Mouse (Mus musculus): ENCODE measurements around the gene B430306N03Rik. TPM values are rescaled to one million over a fixed set of nuclear protein-coding genes. Genes with fewer than 3 reads are reported as not detected.

Gene B430306N03Rik
- polyA plus RNA-seq, 1 experiment from 2014 or later: 0.49 TPM

DNA sequence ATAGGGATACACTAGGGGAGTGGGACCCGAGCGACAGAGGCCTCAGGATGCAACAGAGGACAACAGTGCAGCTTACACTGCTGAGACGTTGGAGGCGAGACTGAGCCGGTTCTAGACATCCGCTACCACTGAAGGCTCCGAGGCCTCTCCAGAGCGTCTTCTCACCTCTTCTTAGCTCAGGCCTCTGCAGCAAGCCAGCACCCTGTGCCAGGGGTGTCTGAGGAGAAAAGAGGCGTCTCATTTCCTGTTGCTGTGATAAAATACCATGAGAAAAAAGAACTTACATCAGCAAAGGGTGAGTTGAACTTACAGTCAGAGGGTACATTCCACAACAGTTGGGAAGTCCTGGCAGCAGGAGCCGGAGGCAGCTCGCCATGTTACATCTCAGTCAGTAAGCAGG is 9.7 kb downstream of the B430306N03Rik start:
- Histone ChIP-seq H3K4me1 (ENCODE audit: control insufficient read depth, insufficient read depth, low read length) (no peaks in the 10 kb centered on the region), H3K27me3 (ENCODE audit: control insufficient read depth, insufficient read depth, low read length) (no peaks in the 10 kb centered on the region), H3K27ac (ENCODE audit: low read depth, low read length) (no peak overlapping the region), H3K4me3 (ENCODE audit: low read length) (no peak overlapping the region), H3K36me3 (ENCODE audit: control insufficient read depth, insufficient read depth, low read length) (no peaks in the 10 kb centered on the region), H3K4me2 (replicated peaks; ENCODE audit: low read depth, low read length) (no peak overlapping the region), H3K9me3 (ENCODE audit: control insufficient read depth, low read length) (no peaks in the 10 kb centered on the region), H3K9ac (ENCODE audit: low read depth, low read length) (no peak overlapping the region)
- WGBS: 81% methylated on average over 11 of the region's 11 CpGs
- no peak for ATAC-seq (ENCODE audit: low FRiP score, low TSS enrichment)

DNA sequence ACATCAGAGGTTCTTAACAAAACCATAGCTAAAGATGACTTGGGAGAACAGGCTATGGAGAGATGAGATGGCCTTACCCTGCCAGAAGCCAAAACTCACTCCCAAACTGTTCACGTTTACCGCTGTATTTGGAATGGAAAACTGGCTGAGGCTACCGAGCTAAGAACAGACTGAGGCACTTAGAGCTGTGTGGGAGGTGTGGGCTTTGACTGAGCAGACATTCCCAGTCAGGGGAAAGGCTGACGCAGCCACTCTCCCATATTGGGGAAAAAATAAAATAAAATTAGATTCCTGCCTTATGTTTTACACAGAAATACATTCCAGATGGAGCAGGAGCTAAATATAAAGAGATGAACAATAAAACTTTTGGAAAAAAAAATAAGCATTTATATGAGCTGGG is 10.7 kb downstream of the B430306N03Rik start:
- no peak overlapping the region for H3K4me2 ChIP-seq (replicated peaks; ENCODE audit: low read depth, low read length)
- H3K27me3 ChIP-seq (ENCODE audit: control insufficient read depth, insufficient read depth, low read length): no peaks in the 10 kb centered on the region
- no peaks in the 10 kb centered on the region for H3K4me1 ChIP-seq (ENCODE audit: control insufficient read depth, insufficient read depth, low read length)
- 68% methylated on average over 4 of the region's 4 CpGs for WGBS
- H3K27ac ChIP-seq (ENCODE audit: low read depth, low read length): no peak overlapping the region
- H3K4me3 ChIP-seq (ENCODE audit: low read length): no peak overlapping the region
- no peak overlapping the region for H3K9ac ChIP-seq (ENCODE audit: low read depth, low read length)
- ATAC-seq (ENCODE audit: low FRiP score, low TSS enrichment): no peak
- H3K9me3 ChIP-seq (ENCODE audit: control insufficient read depth, low read length): no peaks in the 10 kb centered on the region
- H3K36me3 ChIP-seq (ENCODE audit: control insufficient read depth, insufficient read depth, low read length): no peaks in the 10 kb centered on the region

DNA sequence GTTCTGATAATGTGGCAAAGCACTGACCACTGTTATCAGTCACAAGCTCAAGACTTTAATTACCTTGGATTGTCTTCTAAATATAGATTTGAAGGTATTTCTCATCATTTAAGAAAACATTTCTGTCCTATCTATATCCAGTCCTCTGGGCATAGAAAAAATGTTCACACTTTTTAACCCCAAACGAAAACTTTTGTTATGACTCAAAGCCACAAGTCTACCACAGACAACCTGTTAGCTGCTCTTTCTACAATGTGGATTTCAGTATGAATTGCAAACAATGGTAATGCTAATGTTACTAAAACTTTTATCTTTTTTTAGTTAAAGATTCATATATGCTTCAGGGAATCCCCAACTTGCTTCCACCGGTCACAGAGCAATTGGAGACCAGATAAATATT is 16.6 kb downstream of the B430306N03Rik start:
- 87% methylated on average over 2 of the region's 2 CpGs for WGBS
- Histone ChIP-seq H3K9ac (ENCODE audit: low read depth, low read length) (no peak overlapping the region), H3K4me2 (replicated peaks; ENCODE audit: low read depth, low read length) (no peak overlapping the region), H3K4me1 (ENCODE audit: control insufficient read depth, insufficient read depth, low read length) (no peaks in the 10 kb centered on the region), H3K4me3 (ENCODE audit: low read length) (no peak overlapping the region), H3K9me3 (ENCODE audit: control insufficient read depth, low read length) (no peaks in the 10 kb centered on the region), H3K27me3 (ENCODE audit: control insufficient read depth, insufficient read depth, low read length) (no peaks in the 10 kb centered on the region), H3K27ac (ENCODE audit: low read depth, low read length) (no peak overlapping the region), H3K36me3 (ENCODE audit: control insufficient read depth, insufficient read depth, low read length) (no peaks in the 10 kb centered on the region)
- ATAC-seq (ENCODE audit: low FRiP score, low TSS enrichment): no peak

DNA sequence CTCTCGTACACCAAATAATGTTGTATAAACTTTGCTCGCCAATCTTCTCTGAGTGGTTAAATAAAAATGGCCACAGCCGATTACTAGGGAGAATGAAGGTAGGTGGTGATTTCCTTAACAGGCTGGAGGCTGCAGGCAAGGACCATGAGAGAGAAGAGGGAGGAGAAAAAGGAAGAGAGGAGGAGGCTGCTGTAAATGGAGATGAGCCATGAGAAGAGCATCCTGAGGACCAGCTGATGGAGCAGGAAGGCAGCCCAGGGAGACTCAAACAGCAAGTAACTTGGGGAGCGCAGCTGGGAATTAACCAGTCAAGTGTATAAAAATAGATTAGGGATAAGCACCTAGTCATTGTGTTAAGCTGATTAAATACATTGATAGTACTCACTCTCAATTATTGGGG is 18.2 kb downstream of the B430306N03Rik start:
- Histone ChIP-seq H3K9ac (ENCODE audit: low read depth, low read length) (no peak overlapping the region), H3K36me3 (ENCODE audit: control insufficient read depth, insufficient read depth, low read length) (no peaks in the 10 kb centered on the region), H3K4me2 (replicated peaks; ENCODE audit: low read depth, low read length) (no peak overlapping the region), H3K4me1 (ENCODE audit: control insufficient read depth, insufficient read depth, low read length) (no peaks in the 10 kb centered on the region), H3K27me3 (ENCODE audit: control insufficient read depth, insufficient read depth, low read length) (no peaks in the 10 kb centered on the region), H3K4me3 (ENCODE audit: low read length) (no peak overlapping the region), H3K27ac (ENCODE audit: low read depth, low read length) (no peak overlapping the region), H3K9me3 (ENCODE audit: control insufficient read depth, low read length) (no peaks in the 10 kb centered on the region)
- no peak for ATAC-seq (ENCODE audit: low FRiP score, low TSS enrichment)
- 95% methylated on average over 4 of the region's 4 CpGs for WGBS

DNA sequence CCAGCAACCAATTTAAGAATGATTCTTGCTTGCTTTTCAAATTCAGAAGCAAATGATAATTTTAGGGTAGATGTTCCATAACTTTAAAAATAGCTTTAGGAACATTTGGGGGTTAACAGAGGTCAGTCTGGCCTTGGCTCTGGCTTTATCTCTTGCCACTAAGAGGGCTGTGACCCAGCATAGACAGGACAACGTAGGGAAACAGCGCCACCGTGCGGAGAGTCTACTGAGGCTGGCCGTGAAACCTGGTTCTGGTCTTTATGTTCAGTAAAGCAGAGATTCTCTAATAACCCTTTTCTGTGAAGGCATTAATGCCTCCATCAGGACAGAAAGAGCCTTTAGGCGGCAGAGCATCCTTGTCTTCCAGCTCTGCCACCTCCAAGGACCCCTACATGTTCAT is 20.9 kb downstream of the B430306N03Rik start:
- 2% methylated on average over 6 of the region's 6 CpGs for WGBS
- Histone ChIP-seq H3K27ac (ENCODE audit: low read depth, low read length) (no peak overlapping the region), H3K4me3 (ENCODE audit: low read length) (no peak overlapping the region), H3K4me2 (replicated peaks; ENCODE audit: low read depth, low read length) (no peak overlapping the region), H3K4me1 (ENCODE audit: control insufficient read depth, insufficient read depth, low read length) (no peaks in the 10 kb centered on the region), H3K36me3 (ENCODE audit: control insufficient read depth, insufficient read depth, low read length) (no peaks in the 10 kb centered on the region), H3K9me3 (ENCODE audit: control insufficient read depth, low read length) (no peaks in the 10 kb centered on the region), H3K27me3 (ENCODE audit: control insufficient read depth, insufficient read depth, low read length) (no peaks in the 10 kb centered on the region), H3K9ac (ENCODE audit: low read depth, low read length) (no peak overlapping the region)
- peak; percentile 62; the same call in 1 of the 2 replicates for ATAC-seq (ENCODE audit: low FRiP score, low TSS enrichment)

DNA sequence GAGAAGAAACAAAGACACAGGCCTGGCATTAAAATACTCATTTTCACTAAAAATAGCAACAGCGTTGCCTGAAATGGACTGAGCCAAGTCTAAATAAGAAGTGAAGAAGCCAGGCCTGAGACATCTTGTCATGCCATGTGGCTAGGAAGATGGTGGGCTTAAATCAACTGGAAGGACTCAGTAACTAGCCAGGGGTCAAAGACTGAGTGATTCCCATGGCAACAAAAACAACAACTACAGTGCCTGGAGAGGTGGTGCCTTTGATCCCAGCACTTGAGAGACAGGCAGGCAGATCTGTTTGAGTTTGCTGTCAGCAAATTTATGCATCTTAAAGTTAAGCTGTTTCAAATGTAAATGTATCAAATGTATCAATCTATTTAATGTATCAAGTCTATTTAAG is 24.3 kb downstream of the B430306N03Rik start:
- ATAC-seq (ENCODE audit: low FRiP score, low TSS enrichment): no peak
- Histone ChIP-seq H3K9ac (ENCODE audit: low read depth, low read length) (no peak overlapping the region), H3K27ac (ENCODE audit: low read depth, low read length) (no peak overlapping the region), H3K4me2 (replicated peaks; ENCODE audit: low read depth, low read length) (no peak overlapping the region), H3K4me1 (ENCODE audit: control insufficient read depth, insufficient read depth, low read length) (no peaks in the 10 kb centered on the region), H3K4me3 (ENCODE audit: low read length) (no peak overlapping the region), H3K27me3 (ENCODE audit: control insufficient read depth, insufficient read depth, low read length) (no peaks in the 10 kb centered on the region), H3K36me3 (ENCODE audit: control insufficient read depth, insufficient read depth, low read length) (no peaks in the 10 kb centered on the region), H3K9me3 (ENCODE audit: control insufficient read depth, low read length) (no peaks in the 10 kb centered on the region)
- WGBS: 97% methylated on average over 1 of the region's 1 CpGs

DNA sequence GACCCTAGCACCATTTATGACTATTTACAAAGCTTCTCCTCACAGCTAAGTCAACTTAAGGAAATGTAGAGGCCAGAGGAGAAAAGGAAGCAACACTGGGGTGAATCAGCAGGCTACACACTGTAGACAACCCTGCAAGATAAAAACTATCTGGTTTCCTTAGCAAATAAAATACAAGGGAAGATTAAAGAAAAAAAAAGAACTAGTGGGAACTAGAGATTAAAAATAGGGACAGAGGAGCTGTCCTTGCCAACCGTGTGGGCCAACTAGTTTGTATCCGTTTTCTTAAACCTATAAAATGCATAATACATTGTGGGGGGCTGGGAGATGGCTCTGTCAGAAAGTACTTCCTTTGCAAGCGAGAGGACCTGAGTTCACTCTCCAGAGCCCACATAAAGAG is 26.0 kb downstream of the B430306N03Rik start:
- H3K9me3 ChIP-seq (ENCODE audit: control insufficient read depth, low read length): no peaks in the 10 kb centered on the region
- H3K4me1 ChIP-seq (ENCODE audit: control insufficient read depth, insufficient read depth, low read length): no peaks in the 10 kb centered on the region
- no peak overlapping the region for H3K4me2 ChIP-seq (replicated peaks; ENCODE audit: low read depth, low read length)
- 68% methylated on average over 3 of the region's 3 CpGs for WGBS
- no peaks in the 10 kb centered on the region for H3K27me3 ChIP-seq (ENCODE audit: control insufficient read depth, insufficient read depth, low read length)
- H3K36me3 ChIP-seq (ENCODE audit: control insufficient read depth, insufficient read depth, low read length): no peaks in the 10 kb centered on the region
- H3K27ac ChIP-seq (ENCODE audit: low read depth, low read length): no peak overlapping the region
- no peak overlapping the region for H3K4me3 ChIP-seq (ENCODE audit: low read length)
- no peak for ATAC-seq (ENCODE audit: low FRiP score, low TSS enrichment)
- no peak overlapping the region for H3K9ac ChIP-seq (ENCODE audit: low read depth, low read length)

DNA sequence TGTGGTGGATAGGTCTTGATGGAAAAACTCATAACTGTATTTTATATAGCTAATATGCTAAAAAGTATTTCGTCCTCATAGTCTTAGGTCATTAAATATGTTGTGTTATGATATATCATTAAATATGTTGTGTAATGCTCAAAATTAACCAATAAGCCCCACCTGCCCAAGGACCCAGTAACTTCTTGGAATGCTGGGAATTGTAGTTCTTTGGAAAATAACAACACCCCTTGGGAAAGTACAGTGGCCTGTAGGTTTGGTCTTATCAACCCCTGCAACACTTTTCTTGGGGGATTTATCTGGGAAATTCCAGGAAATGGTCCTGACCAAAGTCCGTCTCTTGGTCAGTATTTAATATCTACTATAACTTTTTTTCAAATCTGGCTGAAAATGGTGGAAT is 27.1 kb downstream of the B430306N03Rik start:
- Histone ChIP-seq H3K4me2 (replicated peaks; ENCODE audit: low read depth, low read length) (no peak overlapping the region), H3K36me3 (ENCODE audit: control insufficient read depth, insufficient read depth, low read length) (no peaks in the 10 kb centered on the region), H3K4me1 (ENCODE audit: control insufficient read depth, insufficient read depth, low read length) (no peaks in the 10 kb centered on the region), H3K9me3 (ENCODE audit: control insufficient read depth, low read length) (no peaks in the 10 kb centered on the region), H3K27me3 (ENCODE audit: control insufficient read depth, insufficient read depth, low read length) (no peaks in the 10 kb centered on the region), H3K27ac (ENCODE audit: low read depth, low read length) (no peak overlapping the region), H3K9ac (ENCODE audit: low read depth, low read length) (no peak overlapping the region), H3K4me3 (ENCODE audit: low read length) (no peak overlapping the region)
- no peak for ATAC-seq (ENCODE audit: low FRiP score, low TSS enrichment)
- WGBS: 91% methylated on average over 2 of the region's 2 CpGs

DNA sequence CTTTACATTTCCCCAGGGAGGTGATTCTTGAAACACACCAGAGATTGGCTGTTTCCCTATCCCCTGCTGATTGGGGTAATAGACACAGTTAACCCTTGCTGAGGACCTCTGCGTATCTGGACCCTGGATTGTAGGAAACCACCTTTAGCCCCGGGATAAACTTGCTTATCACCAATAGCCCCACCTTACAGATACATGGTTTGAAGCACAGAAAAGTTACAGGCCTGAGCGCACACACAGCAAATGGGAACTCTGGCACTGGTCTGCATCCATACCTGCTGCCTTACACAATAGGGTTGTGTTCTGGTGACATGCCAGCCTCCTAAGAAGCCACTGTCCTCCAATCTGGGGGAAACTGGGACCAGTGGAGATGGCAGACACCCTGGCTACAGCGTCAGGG is 29.9 kb downstream of the B430306N03Rik start:
- Histone ChIP-seq H3K4me2 (replicated peaks; ENCODE audit: low read depth, low read length) (no peak overlapping the region), H3K9me3 (ENCODE audit: control insufficient read depth, low read length) (no peaks in the 10 kb centered on the region), H3K4me3 (ENCODE audit: low read length) (no peak overlapping the region), H3K9ac (ENCODE audit: low read depth, low read length) (no peak overlapping the region), H3K36me3 (ENCODE audit: control insufficient read depth, insufficient read depth, low read length) (no peaks in the 10 kb centered on the region), H3K4me1 (ENCODE audit: control insufficient read depth, insufficient read depth, low read length) (no peaks in the 10 kb centered on the region), H3K27ac (ENCODE audit: low read depth, low read length) (no peak overlapping the region), H3K27me3 (ENCODE audit: control insufficient read depth, insufficient read depth, low read length) (no peaks in the 10 kb centered on the region)
- WGBS: 79% methylated on average over 4 of the region's 4 CpGs
- no peak for ATAC-seq (ENCODE audit: low FRiP score, low TSS enrichment)

DNA sequence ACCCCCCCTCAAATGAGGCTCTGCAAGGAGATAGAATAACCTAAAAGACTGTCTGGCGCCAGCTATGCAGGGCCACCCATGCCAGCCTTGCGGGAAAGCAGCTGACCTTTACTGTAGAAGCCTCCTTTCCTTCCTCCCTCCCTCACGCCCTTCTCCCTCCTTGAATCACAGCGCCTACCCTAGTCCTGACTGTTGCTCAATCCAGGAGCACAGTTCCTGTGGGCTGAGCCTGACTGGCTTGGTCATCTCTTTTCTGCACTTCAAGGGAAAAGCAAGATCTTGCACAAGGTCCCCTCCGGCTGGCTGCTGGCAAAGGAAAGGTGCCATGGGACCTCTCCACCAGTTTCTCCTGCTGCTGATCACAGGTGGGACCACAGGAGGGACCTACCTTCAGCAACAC is 30.3 kb downstream of the B430306N03Rik start, which contains the start of gene Trem2:
Trem2 (plus strand) TSS at position 171 of the 400 bp plus-strand sequence.
- Histone ChIP-seq H3K36me3 (ENCODE audit: control insufficient read depth, insufficient read depth, low read length) (no peaks in the 10 kb centered on the region), H3K4me2 (replicated peaks; ENCODE audit: low read depth, low read length) (no peak within 1 kb of the TSS), H3K4me1 (ENCODE audit: control insufficient read depth, insufficient read depth, low read length) (no peaks in the 10 kb centered on the region), H3K27ac (ENCODE audit: low read depth, low read length) (no peak within 1 kb of the TSS), H3K4me3 (ENCODE audit: low read length) (no peak within 1 kb of the TSS), H3K9me3 (ENCODE audit: control insufficient read depth, low read length) (no peaks in the 10 kb centered on the region), H3K27me3 (ENCODE audit: control insufficient read depth, insufficient read depth, low read length) (no peaks in the 10 kb centered on the region), H3K9ac (ENCODE audit: low read depth, low read length) (no peak within 1 kb of the TSS)
- WGBS: 70% methylated on average over 5 of the region's 5 CpGs
- no peak for ATAC-seq (ENCODE audit: low FRiP score, low TSS enrichment)
